Comparison of ENCODE assay signal across 20 mouse cellular contexts in the genomic region with DNA sequence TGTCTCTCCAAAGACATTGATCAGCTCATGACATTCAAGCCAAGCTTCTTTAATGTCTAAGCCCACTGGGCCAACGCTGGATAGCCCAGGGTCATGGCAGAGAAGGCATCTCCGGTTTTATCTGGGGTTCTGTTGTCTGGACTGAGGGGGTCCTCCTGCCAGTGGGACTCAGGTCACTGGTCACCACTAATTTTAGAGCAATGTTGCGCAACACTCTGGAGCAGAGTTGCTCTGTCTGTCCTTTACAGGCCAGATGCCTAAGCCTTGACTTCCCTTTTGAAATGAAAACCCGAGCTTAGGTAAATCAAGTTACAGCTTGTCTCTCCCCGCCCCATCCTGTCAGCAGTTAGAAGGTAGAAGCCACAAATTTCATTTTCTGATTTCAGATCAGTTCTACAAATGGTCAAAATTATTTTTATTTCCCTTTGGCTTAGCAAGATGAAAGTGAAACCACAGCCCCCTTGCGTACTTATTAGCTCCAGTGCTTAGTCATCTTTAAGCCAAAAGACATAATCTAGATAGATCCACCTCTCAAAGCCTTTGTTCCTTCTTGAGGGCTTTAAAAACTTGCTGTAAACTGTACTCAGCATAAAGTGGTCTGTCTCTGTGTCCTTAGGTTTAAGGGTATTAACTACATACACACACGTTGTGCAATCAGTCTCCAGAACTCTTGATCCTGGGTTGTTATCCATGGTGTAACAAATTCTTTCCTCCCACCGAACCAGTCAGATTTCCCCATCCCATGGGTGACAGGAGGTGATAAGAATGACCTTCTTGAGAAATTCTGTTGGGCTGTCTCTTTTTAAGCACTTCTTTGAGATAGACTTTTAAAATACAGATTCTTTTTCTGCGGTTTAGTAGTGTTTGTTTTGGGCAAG.
DNase-seq lines count a peak whose midpoint lies in the region; ATAC-seq and TF ChIP-seq lines count a peak whose summit lies in the region.
"Had no signal": no experiment of that assay in that cellular context is flagged by ENCODE, and none has a peak within 500 bp of the region (broad histone marks: within the 10 kb centered on the region; RNA-seq: fewer than 3 reads in every experiment).

No protein-coding gene starts in this region.

- no peak overlapping the region for H3K27ac ChIP-seq in heart, embryonic 12.5 days (ENCODE audit: poor library complexity, severe bottlenecking)
- no peak overlapping the region for H3K27ac ChIP-seq in CH12.LX (ENCODE audit: insufficient read depth, low read depth)
- H3K27ac ChIP-seq in liver, embryonic 15.5 days (replicated peaks) = no peak overlapping the region
- no peak overlapping the region for H3K27ac ChIP-seq in hindbrain, postnatal 0 days
- H3K27ac ChIP-seq: heart, embryonic 13.5 days; liver, embryonic 13.5 days; macrophage; midbrain, embryonic 12.5 days; neural tube, embryonic 12.5 days; stomach, postnatal 0 days had no signal

- whole genome bisulfite sequencing in heart, embryonic 12.5 days = 68% methylated on average over 9 of the region's 9 CpGs
- WGBS in liver, embryonic 15.5 days (ENCODE audit: insufficient replicate concordance) = 40% methylated on average over 9 of the region's 9 CpGs
- 92% methylated on average over 9 of the region's 9 CpGs for WGBS in hindbrain, postnatal 0 days

- no peak overlapping the region for H3K9ac ChIP-seq in heart, embryonic 12.5 days
- peak overlapping the region; percentile 81 for H3K9ac ChIP-seq in CH12.LX (ENCODE audit: insufficient read depth, low read depth)
- no peak overlapping the region for H3K9ac ChIP-seq in liver, embryonic 15.5 days
- no peak overlapping the region for H3K9ac ChIP-seq in hindbrain, postnatal 0 days (replicated peaks; ENCODE audit: low read length)
- H3K9ac ChIP-seq: heart, embryonic 13.5 days; liver, embryonic 13.5 days; midbrain, embryonic 12.5 days; neural tube, embryonic 12.5 days had no signal

- peaks cover 33% of the 10 kb centered on the region for H3K27me3 ChIP-seq in heart, embryonic 12.5 days (replicated peaks)
- H3K27me3 ChIP-seq in CH12.LX (replicated peaks) = no peaks in the 10 kb centered on the region
- peaks cover 42% of the 10 kb centered on the region for H3K27me3 ChIP-seq in liver, embryonic 15.5 days
- peaks cover 15% of the 10 kb centered on the region for H3K27me3 ChIP-seq in hindbrain, postnatal 0 days (ENCODE audit: insufficient read depth, low read length)

- DNase-seq in heart, adult 8-10 months (ENCODE audit: low spot score) = peak; percentile 29
- peak; percentile 11 for DNase-seq in 416B (ENCODE audit: low read depth)
- DNase-seq in CH12.LX (ENCODE audit: extremely low read depth) = peak; percentile 17
- no peak for DNase-seq in hindbrain, postnatal 0 days (ENCODE audit: low spot score)
- DNase-seq in thymus, postnatal 0 days (ENCODE audit: low spot score) = no peak
- DNase-seq: adrenal gland, postnatal 10 days; cerebellum, adult 11 months; cerebellum, postnatal 14 days; kidney, adult 8-10 months; kidney, postnatal 36 days; left cerebral cortex, postnatal 4 days; liver, embryonic 13.5 days had no signal

- ATAC-seq in heart, embryonic 12.5 days (ENCODE audit: insufficient number of reproducible peaks, low FRiP score) = no peak
- ATAC-seq in liver, embryonic 15.5 days (ENCODE audit: insufficient read depth) = no peak
- ATAC-seq in hindbrain, postnatal 0 days = no peak
- ATAC-seq: activated CD4-positive, CD25-positive, alpha-beta regulatory T cell, adult 4 months had no signal

- peaks cover 5% of the 10 kb centered on the region; the same call in 1 of the 2 replicates for H3K4me1 ChIP-seq in heart, embryonic 12.5 days (replicated peaks)
- peaks cover 9 to 18% of the 10 kb centered on the region in 2 experiments; a peak in 3 of 4 replicates for H3K4me1 ChIP-seq in CH12.LX (ENCODE audit: control insufficient read depth in 1 of 2, insufficient read depth in 2 of 2)
- H3K4me1 ChIP-seq in liver, embryonic 15.5 days (replicated peaks) = peaks cover 11% of the 10 kb centered on the region; the same call in 1 of the 2 replicates
- H3K4me1 ChIP-seq in hindbrain, postnatal 0 days (ENCODE audit: insufficient read depth, low read length) = no peaks in the 10 kb centered on the region
- H3K4me1 ChIP-seq: midbrain, embryonic 12.5 days; neural tube, embryonic 12.5 days had no signal

- no peaks in the 10 kb centered on the region for H3K36me3 ChIP-seq in heart, embryonic 12.5 days
- no peaks in the 10 kb centered on the region for H3K36me3 ChIP-seq in CH12.LX (replicated peaks in 1 of 2; ENCODE audit: control insufficient read depth in 1 of 2, insufficient read depth in 1 of 2, low read length in 1 of 2)
- no peaks in the 10 kb centered on the region for H3K36me3 ChIP-seq in liver, embryonic 15.5 days (replicated peaks)
- no peaks in the 10 kb centered on the region for H3K36me3 ChIP-seq in hindbrain, postnatal 0 days (ENCODE audit: insufficient read depth, low read length)
- H3K36me3 ChIP-seq: heart, embryonic 13.5 days; liver, embryonic 13.5 days; midbrain, embryonic 12.5 days; neural tube, embryonic 12.5 days had no signal

- 0 out of 2 replicates have a peak, but pooled peaks have one; percentile 33 for TF ChIP-seq POLR2A in CH12.LX (IDR thresholded peaks at IDR 0.05; ENCODE audit: low read depth, low read length)

- dilution Hi-C loops in CH12.LX (cut with MboI; ENCODE audit: extremely low pct_ligation_motif_present, extremely low pct_unique_long_range_greater_than_20kb, low sequenced_read_pairs) = no loop called here

- no peak for TF ChIP-seq CTCF in CH12.LX (conservative IDR thresholded peaks at IDR 0.05 in 1 of 2, IDR thresholded peaks at IDR 0.05 in 1 of 2; ENCODE audit: low read depth in 2 of 2, low read length in 2 of 2)
- TF ChIP-seq CTCF in hindbrain, postnatal 0 days (IDR thresholded peaks at IDR 0.05; ENCODE audit: low read depth) = no peak

- H3K79me2 ChIP-seq in CH12.LX (replicated peaks; ENCODE audit: control insufficient read depth, extremely low read depth, insufficient read depth, poor library complexity, severe bottlenecking) = no peaks in the 10 kb centered on the region

- no peak overlapping the region for H3K4me3 ChIP-seq in heart, embryonic 12.5 days
- no peak overlapping the region for H3K4me3 ChIP-seq in CH12.LX (replicated peaks in 1 of 3; ENCODE audit: low read depth in 2 of 3, low read length in 2 of 3, poor library complexity in 1 of 3)
- H3K4me3 ChIP-seq in liver, embryonic 15.5 days (replicated peaks) = no peak overlapping the region
- H3K4me3 ChIP-seq in hindbrain, postnatal 0 days (ENCODE audit: low read length) = no peak overlapping the region
- H3K4me3 ChIP-seq: heart, embryonic 13.5 days; liver, embryonic 13.5 days; midbrain, embryonic 12.5 days; neural tube, embryonic 12.5 days had no signal

- no peaks in the 10 kb centered on the region for H3K9me3 ChIP-seq in heart, embryonic 12.5 days (replicated peaks)
- no peaks in the 10 kb centered on the region for H3K9me3 ChIP-seq in CH12.LX (replicated peaks; ENCODE audit: low read length)
- no peaks in the 10 kb centered on the region for H3K9me3 ChIP-seq in liver, embryonic 15.5 days (replicated peaks)
- H3K9me3 ChIP-seq in hindbrain, postnatal 0 days (ENCODE audit: low read length) = no peaks in the 10 kb centered on the region
- H3K9me3 ChIP-seq: heart, embryonic 13.5 days; liver, embryonic 13.5 days; midbrain, embryonic 12.5 days; neural tube, embryonic 12.5 days had no signal

- TF ChIP-seq EP300 in CH12.LX (IDR thresholded peaks at IDR 0.05; ENCODE audit: low read length) = no peak; the same call in 1 of the 2 replicates

- in situ Hi-C loops in CH12.LX (cut with MboI; ENCODE audit: low pct_ligation_motif_present, low pct_unique_long_range_greater_than_20kb, low sequenced_read_pairs) = no loop called here

- no peak for TF ChIP-seq RAD21 in CH12.LX (IDR thresholded peaks at IDR 0.05; ENCODE audit: low read depth, low read length)

- H3K4me2 ChIP-seq in heart, embryonic 12.5 days = no peak overlapping the region
- peak overlapping the region; percentile 89 for H3K4me2 ChIP-seq in CH12.LX (ENCODE audit: insufficient read depth, low read depth, poor library complexity, severe bottlenecking)
- peak overlapping the region; percentile 27; the same call in 1 of the 2 replicates for H3K4me2 ChIP-seq in liver, embryonic 15.5 days
- H3K4me2 ChIP-seq in hindbrain, postnatal 0 days (ENCODE audit: low read depth, low read length) = no peak overlapping the region
- H3K4me2 ChIP-seq: heart, embryonic 13.5 days; liver, embryonic 13.5 days; midbrain, embryonic 12.5 days; neural tube, embryonic 12.5 days had no signal

TF ChIP-seq in CH12.LX, 34 proteins besides CTCF, POLR2A, EP300 and RAD21:
- TF ChIP-seq TBP (conservative IDR thresholded peaks at IDR 0.05; ENCODE audit: low read depth, low read length) = no peak
- TF ChIP-seq IRF4 (IDR thresholded peaks at IDR 0.05; ENCODE audit: low read depth, low read length) = peak; percentile 26; the same call in 1 of the 2 replicates
- TF ChIP-seq MAFK (IDR thresholded peaks at IDR 0.05; ENCODE audit: insufficient replicate concordance, low read length) = peak; percentile 3; the same call in 1 of the 2 replicates
- TF ChIP-seq CHD1 (IDR thresholded peaks at IDR 0.05; ENCODE audit: low read depth, low read length) = peak; percentile 64; the same call in 1 of the 2 replicates
- 0 out of 2 replicates have a peak, but pooled peaks have one; percentile 18 for TF ChIP-seq MEF2A (IDR thresholded peaks at IDR 0.05; ENCODE audit: borderline replicate concordance, low read depth, low read length)

Comparison
In these comparisons a context has a peak if more than half of its experiments do, and no peak if none do; other contexts are left out.
1. DNase-seq: peak in heart, adult 8-10 months (single experiment), 416B (single experiment) and CH12.LX (single experiment); none in hindbrain, postnatal 0 days (single experiment) and thymus, postnatal 0 days (single experiment).
2. H3K4me2 ChIP-seq: peak in CH12.LX (single experiment) and liver, embryonic 15.5 days (single experiment); none in heart, embryonic 12.5 days (single experiment) and hindbrain, postnatal 0 days (single experiment).